Mouse (Mus musculus) telencephalon, adult 2 months (tissue): ENCODE measurements around the gene Tsc22d2.

Experiments
- DNase-seq: peaks from one replicate; pipeline ENCODE4 v3.0.0-alpha.2; 2011; ENCODE audit warnings: low read depth, low spot score

Tsc22d2 gene

GRCm38 (mm10) chr3:58515947-58516601 lies 101.6 kb downstream of the Tsc22d2 start:
- DNase-seq: no peak
